Mouse (Mus musculus) frontal cortex, postnatal 10 days (tissue): ENCODE measurements at regions not wholly inside any gene's neighbourhood (a gene's known extent, or its start where the extent isn't known, plus 50 kb on each side); places are given as distances from the start of the nearest gene placed in this dataset.

ENCODE experiments used
- DNase-seq, 2 experiments: peaks; one replicate each; pipeline ENCODE4 v3.0.0; 2022; ENCODE audit warnings: low spot score in 2 of 2, mixed read lengths in 1 of 2

GRCm38 (mm10) chr3:142963818-142964372 lies 82.1 kb upstream of the Pkn2 start:
- no peak for DNase-seq

DNA sequence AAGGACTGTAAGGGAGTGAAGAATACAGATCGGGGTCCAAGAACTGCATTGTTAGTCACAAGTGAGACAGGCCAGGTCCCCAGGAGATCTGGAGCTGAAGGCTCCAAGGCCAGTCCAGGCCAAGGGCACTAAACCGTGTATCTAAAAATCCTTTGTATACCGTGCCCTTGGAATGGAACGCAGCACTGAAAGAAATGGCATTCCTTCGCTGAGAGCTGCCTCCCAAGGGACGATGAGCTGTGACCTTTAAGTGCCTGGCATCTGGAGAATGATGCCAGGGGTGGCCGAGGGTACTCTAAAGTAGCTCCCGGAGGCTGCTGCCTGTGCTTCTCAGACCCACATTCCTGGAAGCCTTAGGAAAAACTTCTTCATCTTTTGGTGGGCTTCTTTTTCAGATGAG lies 76.0 kb upstream of the Pkn2 start:
- no peak for DNase-seq

DNA sequence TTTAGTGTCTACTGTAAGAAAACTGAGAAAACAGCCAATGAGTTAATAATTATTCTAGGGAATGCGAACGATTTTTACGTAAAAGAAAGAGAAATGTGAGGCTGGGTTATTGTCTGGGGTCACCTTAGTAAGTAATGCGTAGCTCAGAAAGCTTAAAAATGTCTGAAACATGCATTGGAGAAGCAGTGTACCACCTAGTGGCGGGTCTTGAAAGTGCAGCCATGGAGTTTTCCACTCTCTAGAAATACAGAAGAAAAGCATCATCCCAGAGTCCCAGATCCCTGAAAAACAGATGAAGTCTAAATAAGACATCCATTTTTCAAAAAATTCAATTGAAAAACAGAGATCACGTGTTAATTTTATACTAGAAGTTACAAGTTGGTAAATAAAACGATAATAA lies 67.0 kb upstream of the Pkn2 start:
- peak in 1 of 2 experiments; percentile 55 for DNase-seq

DNA sequence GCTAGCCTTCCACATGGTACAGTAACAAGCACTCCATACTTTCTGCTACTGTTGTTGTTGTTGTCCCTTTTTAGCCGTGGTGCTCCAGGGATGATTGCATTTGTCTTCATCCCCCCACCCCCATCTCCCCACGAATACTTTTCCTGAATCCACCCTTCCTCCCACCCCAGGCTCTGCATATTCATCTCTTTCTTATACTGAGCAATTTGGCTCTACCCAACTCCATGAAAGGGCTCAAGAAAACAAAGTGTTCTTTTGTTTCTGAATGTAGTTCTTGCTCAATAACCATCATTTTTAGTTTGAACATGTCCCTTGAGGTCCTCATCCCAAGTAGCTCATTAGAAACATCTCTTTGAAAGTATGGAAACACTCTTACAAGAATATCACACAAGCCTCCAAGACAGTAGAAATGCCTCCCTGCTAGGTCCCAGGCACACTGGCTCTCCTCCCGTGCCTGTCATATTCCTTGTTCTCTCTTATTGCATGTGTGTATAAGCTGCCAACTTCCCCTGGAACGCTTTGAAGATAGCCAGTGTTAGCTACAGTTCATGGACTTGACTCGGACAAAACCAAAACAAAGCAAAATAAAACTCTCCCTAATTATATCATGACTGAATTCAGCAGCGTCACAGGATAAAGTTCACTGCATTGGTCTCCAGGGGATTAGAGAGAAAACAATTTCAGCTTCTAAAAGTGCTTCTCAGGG lies 59.7 kb upstream of the Pkn2 start:
- DNase-seq, result no peak

DNA sequence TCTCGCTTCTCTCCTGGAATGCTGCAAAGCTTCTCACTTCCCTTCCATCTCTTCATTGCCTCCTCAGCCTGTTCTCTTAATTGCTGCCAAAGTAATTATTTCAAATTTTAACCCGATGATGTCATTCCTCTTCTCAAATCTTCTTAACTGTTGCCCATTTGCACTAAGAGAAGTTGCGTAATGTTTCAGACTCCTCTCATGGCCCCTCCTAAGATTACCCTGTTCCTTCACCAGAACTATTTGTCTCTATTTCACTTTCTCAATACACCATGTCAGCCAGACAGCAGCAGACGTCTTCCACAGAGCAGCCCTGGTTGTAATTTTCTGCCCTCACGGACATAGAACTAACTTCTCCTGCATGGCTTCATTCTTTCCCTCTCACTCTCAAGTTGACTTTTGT lies 59.1 kb upstream of the Pkn2 start:
- DNase-seq, result no peak

GRCm38 (mm10) chr3:142939773-142940172 lies 58.0 kb upstream of the Pkn2 start:
- DNase-seq, result no peak

DNA sequence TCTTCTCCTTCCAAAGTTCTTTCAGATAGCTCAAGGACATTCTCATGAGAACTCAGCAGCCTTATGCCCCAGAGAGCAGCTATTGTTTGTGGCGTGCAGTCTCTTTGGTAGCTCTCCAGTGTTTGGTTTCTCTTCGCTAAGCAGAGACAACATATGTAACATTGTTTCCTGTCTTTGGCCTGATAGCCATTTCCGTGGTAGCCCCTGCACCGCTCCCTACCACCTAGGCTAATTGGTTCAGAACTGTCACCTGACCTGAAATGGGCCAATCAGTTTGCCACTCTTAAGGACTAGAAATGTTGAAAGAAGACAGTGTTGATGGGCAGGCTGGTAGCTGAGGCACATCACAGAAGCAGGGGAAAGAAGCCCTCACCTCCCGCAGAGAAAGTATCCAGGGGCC lies 54.1 kb upstream of the Pkn2 start:
- DNase-seq, result no peak

DNA sequence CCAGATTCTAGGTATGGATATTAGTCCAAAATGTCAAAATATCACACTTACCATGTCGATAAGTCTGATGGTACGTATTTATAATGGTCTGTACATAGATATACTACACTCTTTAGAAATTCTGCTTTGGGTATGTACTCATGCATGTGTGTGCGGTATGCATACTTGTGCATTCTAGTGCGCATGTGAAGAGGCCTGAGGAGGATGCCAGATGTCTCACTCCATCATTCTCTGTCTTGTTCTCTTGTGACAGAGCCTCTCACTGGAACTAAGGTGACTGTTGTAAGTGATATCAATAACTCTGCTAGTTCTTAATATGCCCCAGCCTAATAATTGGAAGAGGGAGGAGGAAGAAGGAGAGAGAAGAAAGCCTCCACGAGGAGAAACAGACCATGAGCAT lies 52.5 kb upstream of the Pkn2 start:
- DNase-seq, result no peak

- DNase-seq, result no peak
Observed at GRCm38 (mm10) chr3:142933684-142934259, 52.0 kb upstream of the Pkn2 start.
